Mouse (Mus musculus) heart, embryonic 16.5 days (tissue): ENCODE measurements at regions not wholly inside any gene's neighbourhood (a gene's known extent, or its start where the extent isn't known, plus 50 kb on each side); places are given as distances from the start of the nearest gene placed in this dataset.

Source experiments
- ATAC-seq: fragments of 200-750 bp; cut with Nextera tagmentation; replicated peaks from 2 replicates; pipeline ENCODE4 v1.8.0; 2017; ENCODE audit warnings: moderate number of reproducible peaks; ENCODE audit not compliant: insufficient read depth, low FRiP score; ENCODE audit errors: extremely low read depth
- H3K27ac ChIP-seq: fragments of 300-500 bp; sonication (generic); 2 replicates; pipeline ENCODE4 v1.5.1; 2014; ENCODE audit warnings: mild to moderate bottlenecking, low read length, control low read depth, moderate library complexity
- H3K27me3 ChIP-seq: fragments of 300-500 bp; sonication (generic); 2 replicates; pipeline ENCODE4 v1.6.1; 2014; ENCODE audit warnings: low read length, mixed read lengths; ENCODE audit not compliant: control insufficient read depth, insufficient read depth
- H3K36me3 ChIP-seq: fragments of 300-500 bp; sonication (generic); 2 replicates; pipeline ENCODE4 v1.6.1; 2014; ENCODE audit not compliant: control insufficient read depth, insufficient read depth
- H3K4me1 ChIP-seq: fragments of 300-500 bp; sonication (generic); 2 replicates; pipeline ENCODE4 v1.6.1; 2014; ENCODE audit warnings: low read length, mixed read lengths; ENCODE audit not compliant: control insufficient read depth, insufficient read depth
- H3K4me2 ChIP-seq: fragments of 300-500 bp; sonication (generic); 2 replicates; pipeline ENCODE4 v1.6.1; 2014; ENCODE audit warnings: low read depth, mild to moderate bottlenecking, control low read depth, low read length
- H3K4me3 ChIP-seq: fragments of 300-500 bp; sonication (generic); 2 replicates; pipeline ENCODE4 v1.5.1; 2014; ENCODE audit warnings: mild to moderate bottlenecking, control low read depth, low read length
- H3K9ac ChIP-seq: fragments of 300-500 bp; sonication (generic); 2 replicates; pipeline ENCODE4 v1.6.1; 2014; ENCODE audit warnings: low read length, control low read depth
- H3K9me3 ChIP-seq: fragments of 300-500 bp; sonication (generic); replicated peaks from 2 replicates; pipeline ENCODE4 v1.6.1; 2016; ENCODE audit warnings: low read length; ENCODE audit not compliant: control insufficient read depth
- WGBS: fragments of 180-500 bp; shearing (Covaris S2); extraction: QIAGEN DNeasy Blood & Tissue Kit; methylation state at CpG from one replicate; pipeline ENCODE4 v1.1.7; 2014; 5-methylcytosine and 5-hydroxymethylcytosine counted together

DNA sequence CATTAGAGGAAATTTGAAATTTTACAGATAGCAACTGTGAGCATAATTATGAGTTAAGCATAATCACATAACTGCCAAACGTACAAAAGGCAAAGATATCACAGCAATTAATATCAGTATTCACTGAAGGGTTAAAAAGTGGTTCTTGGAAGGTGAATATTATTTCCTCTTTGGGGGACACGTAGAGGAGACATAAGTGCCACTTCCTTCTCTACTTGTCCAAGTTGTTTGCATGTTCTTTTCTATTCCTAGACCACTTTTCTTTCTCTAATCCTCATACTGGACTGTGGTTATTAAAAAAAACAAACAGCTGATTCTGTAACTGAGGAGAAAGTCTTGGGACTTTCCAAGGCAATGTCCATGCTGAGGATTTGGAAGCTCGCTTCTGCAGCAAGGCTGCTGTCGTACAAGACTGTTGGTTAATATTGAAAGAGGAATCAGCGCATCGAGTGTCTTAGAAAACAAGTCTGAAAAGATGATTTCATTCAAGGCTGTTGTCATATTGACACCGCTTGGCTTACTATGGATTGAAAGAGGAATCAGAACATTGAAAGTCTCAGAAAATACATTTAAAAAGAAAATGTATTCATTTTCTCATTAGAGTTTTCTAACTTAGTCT, 61.7 kb upstream of the Tent5a start:
- no peak for ATAC-seq
- WGBS: 73% methylated on average over 7 of the region's 7 CpGs

DNA sequence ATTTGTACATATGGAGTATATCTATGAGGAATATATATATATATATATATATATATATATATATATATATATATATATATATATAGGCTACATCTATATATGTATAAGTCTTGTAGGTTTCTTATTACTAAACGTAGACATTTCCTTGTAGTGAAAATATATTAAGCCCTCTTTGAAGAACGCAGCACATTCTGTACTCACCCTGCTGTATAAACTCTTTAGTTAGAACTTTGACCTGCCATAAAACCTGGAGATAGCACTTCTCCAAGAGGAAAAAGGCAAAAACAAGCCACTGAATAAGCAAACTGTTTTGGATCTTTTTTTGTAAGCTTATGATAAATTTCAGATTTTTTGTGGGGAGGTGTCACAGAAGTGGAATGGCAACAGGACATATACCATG, 55.3 kb upstream of the Tent5a start:
- Histone ChIP-seq H3K9me3 (no peaks in the 10 kb centered on the region), H3K27me3 (no peaks in the 10 kb centered on the region), H3K4me3 (no peak overlapping the region), H3K9ac (no peak overlapping the region), H3K4me1 (peaks cover 5% of the 10 kb centered on the region), H3K4me2 (no peak overlapping the region), H3K27ac (no peak overlapping the region), H3K36me3 (no peaks in the 10 kb centered on the region)
- 81% methylated on average over 2 of the region's 2 CpGs for WGBS
- ATAC-seq: no peak

More for the DNA sequence above, 61.7 kb upstream of the Tent5a start:
- no peaks in the 10 kb centered on the region for H3K4me1 ChIP-seq
- no peaks in the 10 kb centered on the region for H3K9me3 ChIP-seq
- H3K27ac ChIP-seq: no peak overlapping the region
- H3K27me3 ChIP-seq: no peaks in the 10 kb centered on the region
- no peak overlapping the region for H3K9ac ChIP-seq
- no peak overlapping the region for H3K4me3 ChIP-seq
- H3K36me3 ChIP-seq: no peaks in the 10 kb centered on the region
- H3K4me2 ChIP-seq: no peak overlapping the region

DNA sequence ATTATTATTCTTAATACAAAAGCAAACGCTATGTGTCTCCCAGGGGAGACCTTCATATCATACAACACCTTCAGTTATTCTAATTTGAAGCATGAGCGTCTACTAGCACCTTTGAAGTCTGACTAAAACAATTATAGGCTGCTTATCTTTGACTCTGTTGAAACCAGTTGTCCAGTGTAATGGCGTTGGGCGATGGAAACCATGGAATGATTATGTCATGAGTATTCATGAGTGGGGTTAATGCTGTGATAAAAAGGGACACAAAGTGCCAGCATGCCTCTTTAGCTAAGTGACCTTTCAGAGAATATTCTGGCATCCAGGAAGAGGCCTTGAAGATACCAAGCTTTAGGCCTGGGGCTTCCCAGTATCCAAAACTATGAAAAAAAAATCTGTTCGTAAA, 53.6 kb upstream of the Tent5a start:
- Histone ChIP-seq H3K9ac (no peak overlapping the region), H3K4me2 (no peak overlapping the region), H3K4me1 (peaks cover 5% of the 10 kb centered on the region), H3K9me3 (no peaks in the 10 kb centered on the region), H3K27ac (peak overlapping the region; percentile 50; the same call in 1 of the 2 replicates), H3K36me3 (no peaks in the 10 kb centered on the region), H3K4me3 (no peak overlapping the region), H3K27me3 (no peaks in the 10 kb centered on the region)
- WGBS: 26% methylated on average over 5 of the region's 5 CpGs
- ATAC-seq: peak; percentile 96

DNA sequence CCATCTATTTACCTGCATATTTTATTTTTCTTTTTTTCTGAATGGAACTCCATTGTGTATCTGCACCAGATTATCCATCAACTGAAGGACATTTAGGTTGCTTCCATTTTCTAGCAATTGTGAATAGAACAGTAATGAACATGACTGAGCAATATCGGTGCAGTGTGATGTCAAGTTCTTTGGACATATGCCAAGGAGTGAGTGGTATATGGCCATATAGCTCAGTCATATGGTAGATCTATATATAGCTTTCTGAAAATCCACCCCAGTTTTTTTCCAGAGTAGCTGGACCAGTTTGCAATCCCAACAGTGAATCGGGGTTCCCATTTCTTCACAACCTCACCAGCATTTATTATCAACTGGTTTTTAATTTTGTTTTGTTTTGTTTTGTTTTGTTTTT, 52.0 kb upstream of the Tent5a start:
- no peaks in the 10 kb centered on the region for H3K27me3 ChIP-seq
- ATAC-seq: no peak
- H3K4me1 ChIP-seq: peaks cover 9% of the 10 kb centered on the region
- WGBS: 77% methylated on average over 2 of the region's 2 CpGs
- no peak overlapping the region for H3K27ac ChIP-seq
- no peaks in the 10 kb centered on the region for H3K9me3 ChIP-seq
- H3K4me2 ChIP-seq: no peak overlapping the region
- H3K36me3 ChIP-seq: no peaks in the 10 kb centered on the region
- H3K4me3 ChIP-seq: no peak overlapping the region
- no peak overlapping the region for H3K9ac ChIP-seq
